Mouse (Mus musculus) embryonic facial prominence, embryonic 13.5 days (tissue): ENCODE data around the gene 9230112D13Rik. TPM values are rescaled to one million over a fixed set of nuclear protein-coding genes. Genes with fewer than 3 reads are reported as not detected.

Experiments
- ATAC-seq: fragments of 200-750 bp; cut with Nextera tagmentation; 2 replicates; pipeline ENCODE4 v1.8.0; 2017; ENCODE audit warnings: low read depth; ENCODE audit not compliant: insufficient number of reproducible peaks, insufficient read depth, low FRiP score, low TSS enrichment
- H3K27ac ChIP-seq: fragments of 300-500 bp; sonication (generic); 2 replicates; pipeline ENCODE4 v1.5.1; 2015; ENCODE audit warnings: moderate library complexity, mild to moderate bottlenecking, inconsistent platforms
- H3K27me3 ChIP-seq: fragments of 300-500 bp; sonication (generic); 2 replicates; pipeline ENCODE4 v1.6.1; 2015; ENCODE audit warnings: mild to moderate bottlenecking, inconsistent platforms
- H3K36me3 ChIP-seq: fragments of 300-500 bp; sonication (generic); 2 replicates; pipeline ENCODE4 v1.6.1; 2015; ENCODE audit warnings: mild to moderate bottlenecking, inconsistent platforms
- H3K4me1 ChIP-seq: fragments of 300-500 bp; sonication (generic); 2 replicates; pipeline ENCODE4 v1.6.1; 2015; ENCODE audit warnings: inconsistent platforms
- H3K4me2 ChIP-seq: fragments of 300-500 bp; sonication (generic); 2 replicates; pipeline ENCODE4 v1.6.1; 2015; ENCODE audit warnings: moderate library complexity, mild to moderate bottlenecking, inconsistent platforms
- H3K4me3 ChIP-seq: fragments of 300-500 bp; sonication (generic); 2 replicates; pipeline ENCODE4 v1.5.1; 2015; ENCODE audit warnings: mild to moderate bottlenecking, inconsistent platforms
- H3K9ac ChIP-seq: fragments of 300-500 bp; sonication (generic); 2 replicates; pipeline ENCODE4 v1.6.1; 2015; ENCODE audit warnings: mild to moderate bottlenecking, inconsistent platforms
- H3K9me3 ChIP-seq: fragments of 300-500 bp; sonication (generic); 2 replicates; pipeline ENCODE4 v1.6.1; 2016; ENCODE audit warnings: inconsistent platforms
- WGBS: fragments of 180-500 bp; shearing (Covaris S2); methylation state at CpG from one replicate; pipeline ENCODE4 v1.1.7; 2015; ENCODE audit warnings: mixed read lengths; 5-methylcytosine and 5-hydroxymethylcytosine counted together
- polyA plus RNA-seq: library from polyadenylated mRNA; unstranded; fragments of >200 nt; fragmentation: Nextera tagmentation; extraction: Ambion mirVana; gene quantifications from 2 replicates; pipeline ENCODE4 v1.2.1, GENCODE M21; 2015

9230112D13Rik gene
- polyA plus RNA-seq, 1 experiment from 2014 or later = not detected

GRCm38 (mm10) chr14:34561647-34562046 is 39.0 kb upstream of the 9230112D13Rik start:
- ATAC-seq = no peak
- H3K9ac ChIP-seq = no peak overlapping the region
- no peaks in the 10 kb centered on the region for H3K9me3 ChIP-seq
- no peak overlapping the region for H3K4me3 ChIP-seq
- H3K4me2 ChIP-seq = no peak overlapping the region
- peaks cover 14% of the 10 kb centered on the region for H3K27me3 ChIP-seq
- WGBS = 92% methylated on average over 8 of the region's 8 CpGs
- no peaks in the 10 kb centered on the region for H3K36me3 ChIP-seq
- no peak overlapping the region for H3K27ac ChIP-seq
- peaks cover 44% of the 10 kb centered on the region for H3K4me1 ChIP-seq

DNA sequence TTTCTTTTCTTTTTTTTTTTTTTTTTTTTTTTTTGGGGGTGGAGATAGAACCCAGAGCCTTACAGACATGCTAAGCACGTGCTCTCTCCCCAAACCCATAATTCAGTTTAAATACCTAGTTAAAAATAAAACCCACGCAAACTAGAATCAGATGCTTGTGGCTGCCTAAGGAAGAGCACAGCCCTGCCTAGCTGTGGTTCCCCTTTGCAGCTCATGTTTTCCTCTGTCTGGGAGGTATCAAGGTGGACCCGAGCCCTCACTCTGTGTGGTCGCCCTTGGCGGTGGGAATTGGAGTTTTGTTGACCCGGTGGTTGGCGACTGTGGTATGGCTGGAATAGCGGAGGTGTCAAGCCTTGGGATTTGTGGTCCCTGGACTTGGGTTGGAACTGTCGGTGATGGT is 36.3 kb upstream of the 9230112D13Rik start:
- ATAC-seq = peak; percentile 49; the same call in 1 of the 2 replicates

GRCm38 (mm10) chr14:34555211-34555610 is 32.6 kb upstream of the 9230112D13Rik start:
- no peak overlapping the region for H3K4me3 ChIP-seq
- peaks cover 30% of the 10 kb centered on the region for H3K27me3 ChIP-seq
- no peak overlapping the region for H3K27ac ChIP-seq
- WGBS = 70% methylated on average over 13 of the region's 13 CpGs
- H3K9me3 ChIP-seq = no peaks in the 10 kb centered on the region
- peaks cover 15% of the 10 kb centered on the region for H3K4me1 ChIP-seq
- no peaks in the 10 kb centered on the region for H3K36me3 ChIP-seq
- no peak overlapping the region for H3K9ac ChIP-seq
- ATAC-seq = no peak
- H3K4me2 ChIP-seq = no peak overlapping the region

More for the DNA sequence above, 36.3 kb upstream of the 9230112D13Rik start:
- Histone ChIP-seq H3K27me3 (peaks cover 29% of the 10 kb centered on the region), H3K9ac (no peak overlapping the region), H3K27ac (peak overlapping the region; percentile 51; the same call in 1 of the 2 replicates), H3K9me3 (no peaks in the 10 kb centered on the region), H3K4me3 (no peak overlapping the region), H3K4me2 (no peak overlapping the region), H3K36me3 (no peaks in the 10 kb centered on the region), H3K4me1 (peaks cover 27% of the 10 kb centered on the region)
- WGBS = 49% methylated on average over 9 of the region's 9 CpGs

DNA sequence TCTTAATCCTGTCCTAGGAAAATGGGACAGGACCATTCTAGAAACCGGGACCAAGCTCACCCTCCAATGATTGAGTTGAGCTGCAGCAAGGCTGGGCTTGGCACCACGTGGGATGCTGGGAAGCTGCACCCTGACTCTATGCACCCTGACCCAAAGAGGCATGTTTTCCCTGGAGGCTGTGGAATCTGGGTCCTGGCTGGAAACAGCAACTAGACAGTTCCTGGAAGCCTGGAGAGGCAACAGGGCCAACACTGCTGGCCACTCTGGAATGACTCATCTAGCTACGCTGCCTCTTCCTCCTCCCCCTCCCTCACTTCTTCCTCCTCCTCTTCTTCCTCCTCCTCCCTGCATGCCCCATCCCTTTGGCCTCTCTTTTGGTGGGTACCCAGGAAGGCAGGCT is 31.4 kb upstream of the 9230112D13Rik start:
- H3K27ac ChIP-seq = no peak overlapping the region
- WGBS = 73% methylated on average over 3 of the region's 3 CpGs
- H3K4me2 ChIP-seq = no peak overlapping the region
- H3K9ac ChIP-seq = no peak overlapping the region
- H3K9me3 ChIP-seq = no peaks in the 10 kb centered on the region
- ATAC-seq = no peak
- H3K4me1 ChIP-seq = peaks cover 7% of the 10 kb centered on the region
- H3K36me3 ChIP-seq = no peaks in the 10 kb centered on the region
- H3K27me3 ChIP-seq = peaks cover 27% of the 10 kb centered on the region
- no peak overlapping the region for H3K4me3 ChIP-seq

DNA sequence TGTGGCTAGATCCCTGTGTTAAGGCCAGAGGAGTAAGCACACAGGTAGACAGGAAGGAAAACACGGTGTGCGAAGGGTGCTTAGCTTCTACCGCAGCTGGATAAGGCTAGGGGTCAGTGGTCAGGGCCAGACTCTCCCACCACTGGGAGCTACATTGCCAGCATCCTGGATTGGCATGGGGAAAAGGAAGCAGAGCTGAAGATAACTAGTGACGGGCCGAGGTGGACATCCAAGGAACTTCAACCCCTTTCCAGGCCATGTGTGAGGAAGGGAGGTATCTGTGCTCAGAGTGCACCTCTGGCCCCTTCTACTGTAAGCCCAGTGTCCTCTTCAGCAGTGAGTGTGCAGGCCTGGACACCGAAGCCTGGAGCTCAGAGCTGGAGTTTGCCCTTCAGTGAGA is 30.9 kb upstream of the 9230112D13Rik start:
- Histone ChIP-seq H3K27ac (no peak overlapping the region), H3K4me1 (peaks cover 3% of the 10 kb centered on the region; the same call in 1 of the 2 replicates), H3K4me2 (no peak overlapping the region), H3K4me3 (no peak overlapping the region), H3K27me3 (peaks cover 27% of the 10 kb centered on the region), H3K9me3 (no peaks in the 10 kb centered on the region), H3K36me3 (no peaks in the 10 kb centered on the region), H3K9ac (no peak overlapping the region)
- ATAC-seq = no peak
- 90% methylated on average over 6 of the region's 6 CpGs for WGBS

- no peak for ATAC-seq
- no peaks in the 10 kb centered on the region for H3K4me1 ChIP-seq
- 92% methylated on average over 5 of the region's 5 CpGs for WGBS
- no peak overlapping the region for H3K4me2 ChIP-seq
- no peak overlapping the region for H3K9ac ChIP-seq
- peaks cover 24% of the 10 kb centered on the region for H3K27me3 ChIP-seq
- H3K36me3 ChIP-seq = no peaks in the 10 kb centered on the region
- no peaks in the 10 kb centered on the region for H3K9me3 ChIP-seq
- H3K27ac ChIP-seq = no peak overlapping the region
- no peak overlapping the region for H3K4me3 ChIP-seq
Measured at GRCm38 (mm10) chr14:34552226-34552625, 29.6 kb upstream of the 9230112D13Rik start.

- Histone ChIP-seq H3K4me1 (no peaks in the 10 kb centered on the region), H3K4me2 (peak overlapping the region; percentile 84), H3K36me3 (no peaks in the 10 kb centered on the region), H3K27ac (peak overlapping the region; percentile 90), H3K9ac (peak overlapping the region; percentile 89), H3K27me3 (peaks cover 11% of the 10 kb centered on the region; the same call in 1 of the 2 replicates), H3K9me3 (no peaks in the 10 kb centered on the region), H3K4me3 (peak overlapping the region; percentile 76)
- WGBS = under 1% methylated on average over 55 of the region's 55 CpGs
- ATAC-seq = peak; percentile 90
Measured at GRCm38 (mm10) chr14:34549004-34549671, 26.5 kb upstream of the 9230112D13Rik start.

DNA sequence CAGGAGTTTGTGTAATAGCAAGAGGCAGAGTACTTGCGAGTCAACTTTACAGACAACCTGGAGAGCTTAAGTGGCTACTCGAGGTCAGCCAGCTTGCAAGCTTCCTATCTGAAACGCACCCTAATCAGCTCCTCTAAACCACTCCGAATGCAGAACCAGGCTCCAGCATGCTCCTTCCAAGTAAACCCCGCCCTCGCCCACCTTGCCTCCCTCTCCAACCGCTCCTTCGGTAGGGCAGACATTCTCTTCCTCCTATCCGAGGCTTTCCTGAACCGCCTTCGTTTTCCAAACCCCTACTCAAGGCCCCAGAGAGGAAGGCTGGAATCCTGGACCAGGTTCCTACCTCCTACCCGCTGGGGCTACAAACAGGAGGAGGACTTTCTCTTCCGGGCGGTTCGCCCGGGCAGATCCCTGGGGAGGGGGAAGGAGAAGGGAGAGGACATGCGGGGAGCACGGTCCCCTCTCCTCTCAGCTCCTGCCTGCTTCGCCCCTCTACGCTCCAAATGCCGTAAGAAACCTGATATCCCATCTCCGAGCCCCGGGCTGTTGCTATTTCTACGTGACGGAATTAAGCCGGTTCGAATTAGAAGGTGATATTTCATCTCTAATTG is 25.9 kb upstream of the 9230112D13Rik start:
- Histone ChIP-seq H3K9me3 (no peaks in the 10 kb centered on the region), H3K4me2 (peak overlapping the region; percentile 84), H3K27me3 (0 out of 2 replicates have a peak, but pooled peaks cover 6% of the 10 kb centered on the region), H3K36me3 (no peaks in the 10 kb centered on the region), H3K9ac (peak overlapping the region; percentile 89), H3K4me1 (no peaks in the 10 kb centered on the region), H3K4me3 (peak overlapping the region; percentile 76), H3K27ac (peak overlapping the region; percentile 90)
- peak; percentile 75 for ATAC-seq
- WGBS = 1% methylated on average over 27 of the region's 27 CpGs

GRCm38 (mm10) chr14:34544545-34544944 is 21.9 kb upstream of the 9230112D13Rik start:
- no peak for ATAC-seq
- no peaks in the 10 kb centered on the region for H3K36me3 ChIP-seq
- WGBS = 73% methylated on average over 2 of the region's 2 CpGs

GRCm38 (mm10) chr14:34544001-34544400 is 21.4 kb upstream of the 9230112D13Rik start:
- H3K4me1 ChIP-seq = no peaks in the 10 kb centered on the region
- no peaks in the 10 kb centered on the region for H3K9me3 ChIP-seq
- H3K4me3 ChIP-seq = no peak overlapping the region
- no peak for ATAC-seq
- H3K36me3 ChIP-seq = no peaks in the 10 kb centered on the region
- H3K27me3 ChIP-seq = no peaks in the 10 kb centered on the region
- H3K27ac ChIP-seq = no peak overlapping the region
- H3K4me2 ChIP-seq = no peak overlapping the region
- WGBS = 84% methylated on average over 6 of the region's 6 CpGs
- no peak overlapping the region for H3K9ac ChIP-seq

More at GRCm38 (mm10) chr14:34544545-34544944, 21.9 kb upstream of the 9230112D13Rik start:
- Histone ChIP-seq H3K27ac (no peak overlapping the region), H3K4me1 (no peaks in the 10 kb centered on the region), H3K27me3 (no peaks in the 10 kb centered on the region), H3K4me2 (no peak overlapping the region), H3K9me3 (no peaks in the 10 kb centered on the region), H3K4me3 (no peak overlapping the region), H3K9ac (no peak overlapping the region)

GRCm38 (mm10) chr14:34543596-34543995 is 21.0 kb upstream of the 9230112D13Rik start:
- Histone ChIP-seq H3K4me2 (no peak overlapping the region), H3K9me3 (no peaks in the 10 kb centered on the region), H3K27ac (no peak overlapping the region), H3K4me1 (no peaks in the 10 kb centered on the region), H3K9ac (no peak overlapping the region), H3K27me3 (no peaks in the 10 kb centered on the region), H3K4me3 (no peak overlapping the region), H3K36me3 (no peaks in the 10 kb centered on the region)
- no peak for ATAC-seq
- WGBS = 74% methylated on average over 6 of the region's 6 CpGs

GRCm38 (mm10) chr14:34541896-34542295 is 19.3 kb upstream of the 9230112D13Rik start:
- Histone ChIP-seq H3K9ac (no peak overlapping the region), H3K4me2 (no peak overlapping the region), H3K4me1 (no peaks in the 10 kb centered on the region), H3K27ac (no peak overlapping the region), H3K9me3 (no peaks in the 10 kb centered on the region), H3K27me3 (no peaks in the 10 kb centered on the region), H3K36me3 (no peaks in the 10 kb centered on the region), H3K4me3 (no peak overlapping the region)
- ATAC-seq = no peak
- WGBS = 86% methylated on average over 5 of the region's 5 CpGs
